Mouse (Mus musculus): Measurements from ENCODE around the gene Grin2b. TPM values are rescaled to one million over a fixed set of nuclear protein-coding genes. Genes with fewer than 3 reads are reported as not detected.
"Not testable (repeated sequence)": the region's sequence is repeated elsewhere in the genome, so short reads cannot be mapped to it uniquely, and the experiment has no call there.

The Grin2b gene
- polyA plus RNA-seq, 1 experiment: 0.04 TPM

DNA sequence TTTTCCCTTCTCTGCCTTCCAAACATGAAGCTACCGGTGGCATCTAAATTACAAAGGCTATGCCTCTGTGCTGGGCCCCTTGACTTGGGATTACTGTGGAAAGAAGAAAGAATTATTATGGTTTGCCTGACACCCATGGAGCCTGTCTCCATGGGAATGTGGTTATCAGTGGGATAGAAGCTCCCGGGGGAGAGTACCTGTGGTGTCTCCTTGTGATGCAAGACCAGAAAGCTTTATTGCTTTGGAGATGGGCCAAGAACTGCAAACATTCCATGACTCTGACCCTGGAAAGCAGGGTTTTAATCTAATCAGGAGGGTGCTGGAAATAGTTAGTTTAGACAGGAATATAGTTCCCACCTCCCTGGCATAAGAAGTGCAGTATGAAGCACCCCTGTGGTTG, 469.7 kb downstream of the Grin2b start:
- H3K4me3 ChIP-seq (ENCODE audit: insufficient read depth, low read depth, low read length): no peak overlapping the region
- no peaks in the 10 kb centered on the region for H3K4me1 ChIP-seq (ENCODE audit: control insufficient read depth, insufficient read depth, insufficient read length, low read length)
- no peak overlapping the region for H3K27ac ChIP-seq (replicated peaks; ENCODE audit: low read depth, low read length)

GRCm38 (mm10) chr6:135701361-135701760, 471.9 kb downstream of the Grin2b start:
- Histone ChIP-seq H3K4me3 (ENCODE audit: insufficient read depth, low read depth, low read length) (no peak overlapping the region), H3K27ac (replicated peaks; ENCODE audit: low read depth, low read length) (no peak overlapping the region), H3K4me1 (ENCODE audit: control insufficient read depth, insufficient read depth, insufficient read length, low read length) (no peaks in the 10 kb centered on the region)

DNA sequence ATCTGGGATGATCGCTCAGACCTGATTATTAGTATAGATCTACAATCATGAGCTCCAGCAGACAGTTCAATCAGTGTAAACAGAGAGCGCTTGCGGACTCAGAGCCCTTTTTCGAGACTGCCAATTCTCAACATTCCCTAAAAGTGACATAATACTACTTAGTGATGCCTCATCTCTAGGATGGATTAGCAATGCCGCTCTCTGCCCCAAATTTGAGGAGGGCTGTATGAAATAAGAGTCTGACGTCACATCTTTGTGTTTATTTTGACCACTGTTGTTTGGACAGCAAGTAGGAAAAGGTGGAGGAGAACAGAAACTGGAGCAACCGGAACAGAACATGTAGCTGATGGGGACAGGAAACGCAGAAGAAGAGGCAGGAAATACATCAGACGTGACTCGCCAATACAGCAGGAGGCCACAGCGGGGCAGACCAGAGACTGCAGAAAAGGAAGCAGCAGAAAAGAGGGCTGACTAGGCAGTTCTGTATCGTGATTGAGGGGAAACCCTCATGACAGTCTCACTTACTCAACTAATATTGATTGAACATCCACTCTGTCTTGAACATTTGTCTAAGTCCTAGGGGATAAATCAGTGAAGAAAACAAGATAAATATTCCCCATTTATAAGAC, 472.5 kb downstream of the Grin2b start:
- Histone ChIP-seq H3K4me3 (ENCODE audit: insufficient read depth, low read depth, low read length) (no peak overlapping the region), H3K27ac (replicated peaks; ENCODE audit: low read depth, low read length) (no peak overlapping the region), H3K4me1 (ENCODE audit: control insufficient read depth, insufficient read depth, insufficient read length, low read length) (no peaks in the 10 kb centered on the region)

DNA sequence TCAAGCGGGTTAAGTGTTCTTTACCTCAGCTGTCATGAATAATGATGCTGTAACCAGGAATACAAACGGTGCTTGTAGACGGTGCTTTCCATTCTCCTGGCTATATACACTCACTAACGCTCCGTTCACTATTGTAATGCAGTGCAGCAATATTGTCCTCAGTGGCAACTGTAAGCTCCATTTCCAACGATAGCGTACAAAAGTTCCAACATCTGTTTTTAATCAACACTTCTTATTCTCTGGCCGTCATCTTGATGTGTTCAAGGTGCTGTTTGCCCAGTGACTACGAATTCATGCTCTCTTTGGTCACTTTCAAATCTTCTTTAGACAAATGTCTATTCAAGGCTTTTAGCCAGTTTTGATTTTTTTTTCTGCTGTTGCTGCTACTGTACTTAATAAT, 480.8 kb downstream of the Grin2b start:
- Histone ChIP-seq H3K27ac (replicated peaks; ENCODE audit: low read depth, low read length) (no peak overlapping the region), H3K4me3 (ENCODE audit: insufficient read depth, low read depth, low read length) (no peak overlapping the region), H3K4me1 (ENCODE audit: control insufficient read depth, insufficient read depth, insufficient read length, low read length) (no peaks in the 10 kb centered on the region)

- Histone ChIP-seq H3K4me3 (ENCODE audit: insufficient read depth, low read depth, low read length) (no peak overlapping the region), H3K4me1 (ENCODE audit: control insufficient read depth, insufficient read depth, insufficient read length, low read length) (no peaks in the 10 kb centered on the region)
Observed at GRCm38 (mm10) chr6:135691561-135691960, 481.8 kb downstream of the Grin2b start.

GRCm38 (mm10) chr6:135687926-135688325, 485.4 kb downstream of the Grin2b start:
- no peak overlapping the region for H3K27ac ChIP-seq (replicated peaks; ENCODE audit: low read depth, low read length)
- H3K4me1 ChIP-seq (ENCODE audit: control insufficient read depth, insufficient read depth, insufficient read length, low read length): no peaks in the 10 kb centered on the region
- no peak overlapping the region for H3K4me3 ChIP-seq (ENCODE audit: insufficient read depth, low read depth, low read length)

More at GRCm38 (mm10) chr6:135691561-135691960, 481.8 kb downstream of the Grin2b start:
- no peak overlapping the region for H3K27ac ChIP-seq (replicated peaks; ENCODE audit: low read depth, low read length)

GRCm38 (mm10) chr6:135684206-135684605, 489.1 kb downstream of the Grin2b start:
- H3K4me3 ChIP-seq (ENCODE audit: insufficient read depth, low read depth, low read length): no peak overlapping the region
- no peaks in the 10 kb centered on the region for H3K4me1 ChIP-seq (ENCODE audit: control insufficient read depth, insufficient read depth, insufficient read length, low read length)

GRCm38 (mm10) chr6:135681423-135681822, 491.9 kb downstream of the Grin2b start:
- H3K27ac ChIP-seq (replicated peaks; ENCODE audit: low read depth, low read length); H3K4me1 ChIP-seq (ENCODE audit: control insufficient read depth, insufficient read depth, insufficient read length, low read length); H3K4me3 ChIP-seq (ENCODE audit: insufficient read depth, low read depth, low read length): not testable (repeated sequence)

More at GRCm38 (mm10) chr6:135684206-135684605, 489.1 kb downstream of the Grin2b start:
- H3K27ac ChIP-seq (replicated peaks; ENCODE audit: low read depth, low read length): no peak overlapping the region

- no peaks in the 10 kb centered on the region for H3K4me1 ChIP-seq (ENCODE audit: control insufficient read depth, insufficient read depth, insufficient read length, low read length)
- no peak overlapping the region for H3K27ac ChIP-seq (replicated peaks; ENCODE audit: low read depth, low read length)
- H3K4me3 ChIP-seq (ENCODE audit: insufficient read depth, low read depth, low read length): no peak overlapping the region
Observed at GRCm38 (mm10) chr6:135680105-135680710, 493.1 kb downstream of the Grin2b start.

- Histone ChIP-seq H3K4me1 (ENCODE audit: control insufficient read depth, insufficient read depth, insufficient read length, low read length) (no peaks in the 10 kb centered on the region), H3K4me3 (ENCODE audit: insufficient read depth, low read depth, low read length) (no peak overlapping the region)
Observed at GRCm38 (mm10) chr6:135674380-135674779, 498.9 kb downstream of the Grin2b start.

DNA sequence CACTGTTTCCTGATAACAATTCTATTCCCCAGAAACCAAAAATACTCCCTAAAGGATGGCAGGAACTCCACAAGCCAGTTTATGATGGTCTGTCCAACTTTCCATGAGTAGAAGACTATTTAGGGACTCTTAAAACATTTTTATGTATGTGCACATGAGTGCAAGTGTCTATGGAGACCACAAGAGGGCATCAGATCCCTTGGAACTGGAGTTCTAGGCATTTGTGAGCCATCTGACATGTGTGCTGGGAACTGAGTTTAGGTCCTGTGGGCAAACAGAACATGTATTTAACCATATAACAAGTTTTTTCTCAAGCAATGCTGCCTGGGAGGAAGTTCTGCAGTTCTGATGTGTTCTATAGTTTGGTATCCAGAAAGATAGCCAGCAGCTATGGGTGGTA, 501.3 kb downstream of the Grin2b start:
- no peak overlapping the region for H3K4me3 ChIP-seq (ENCODE audit: insufficient read depth, low read depth, low read length)
- H3K27ac ChIP-seq (replicated peaks; ENCODE audit: low read depth, low read length): no peak overlapping the region
- no peaks in the 10 kb centered on the region for H3K4me1 ChIP-seq (ENCODE audit: control insufficient read depth, insufficient read depth, insufficient read length, low read length)

More at GRCm38 (mm10) chr6:135674380-135674779, 498.9 kb downstream of the Grin2b start:
- H3K27ac ChIP-seq (replicated peaks; ENCODE audit: low read depth, low read length): no peak overlapping the region

Other genes starting within 250 kb of the Grin2b start
- gene Gm8994, start 154.0 kb upstream of the Grin2b start, polyA plus RNA-seq (2012; ENCODE audit: insufficient read depth, insufficient read length, missing spikeins): not detected in 2 replicates
- not detected in 2 replicates for gene E330021D16Rik, start 242.1 kb upstream of the Grin2b start, polyA plus RNA-seq (2012; ENCODE audit: insufficient read depth, insufficient read length, missing spikeins)